Mouse (Mus musculus) hindbrain, embryonic 15.5 days (tissue): ENCODE measurements around the gene Dst. TPM values are rescaled to one million over a fixed set of nuclear protein-coding genes. Genes with fewer than 3 reads are reported as not detected.

Experiments used
- ATAC-seq: fragments of 200-750 bp; cut with Nextera tagmentation; 2 replicates; pipeline ENCODE4 v1.8.0; 2017; ENCODE audit warnings: low read depth, moderate number of reproducible peaks, moderate TSS enrichment; ENCODE audit not compliant: low FRiP score
- H3K27ac ChIP-seq: fragments of 300-500 bp; sonication (generic); replicated peaks from 2 replicates; pipeline ENCODE4 v1.5.1; 2015; ENCODE audit warnings: mild to moderate bottlenecking, inconsistent platforms
- H3K27me3 ChIP-seq: fragments of 300-500 bp; sonication (generic); 2 replicates; pipeline ENCODE4 v1.6.1; 2015; ENCODE audit warnings: control low read depth, inconsistent platforms
- H3K36me3 ChIP-seq: fragments of 300-500 bp; sonication (generic); 2 replicates; pipeline ENCODE4 v1.6.1; 2015; ENCODE audit warnings: control low read depth, inconsistent platforms
- H3K4me1 ChIP-seq: fragments of 300-500 bp; sonication (generic); replicated peaks from 2 replicates; pipeline ENCODE4 v1.6.1; 2015; ENCODE audit warnings: control low read depth, inconsistent platforms
- H3K4me2 ChIP-seq: fragments of 300-500 bp; sonication (generic); 2 replicates; pipeline ENCODE4 v1.6.1; 2015; ENCODE audit warnings: moderate library complexity, mild to moderate bottlenecking, inconsistent platforms
- H3K4me3 ChIP-seq: fragments of 300-500 bp; sonication (generic); 2 replicates; pipeline ENCODE4 v1.5.1; 2015; ENCODE audit warnings: mild to moderate bottlenecking, inconsistent platforms
- H3K9ac ChIP-seq: fragments of 300-500 bp; sonication (generic); 2 replicates; pipeline ENCODE4 v1.6.1; 2015; ENCODE audit warnings: inconsistent platforms
- H3K9me3 ChIP-seq: fragments of 300-500 bp; sonication (generic); 2 replicates; pipeline ENCODE4 v1.6.1; 2016; ENCODE audit warnings: control low read depth, inconsistent platforms
- WGBS: fragments of 180-500 bp; shearing (Covaris S2); methylation state at CpG from one replicate; pipeline ENCODE4 v1.1.7; 2015; 5-methylcytosine and 5-hydroxymethylcytosine counted together
- polyA plus RNA-seq: library from polyadenylated mRNA; unstranded; fragments of >200 nt; fragmentation: Nextera tagmentation; extraction: Ambion mirVana; gene quantifications from 2 replicates; pipeline ENCODE4 v1.2.1, GENCODE M21; 2015

Dst gene
- polyA plus RNA-seq, 1 experiment from 2014 or later, result 39.4 TPM

DNA sequence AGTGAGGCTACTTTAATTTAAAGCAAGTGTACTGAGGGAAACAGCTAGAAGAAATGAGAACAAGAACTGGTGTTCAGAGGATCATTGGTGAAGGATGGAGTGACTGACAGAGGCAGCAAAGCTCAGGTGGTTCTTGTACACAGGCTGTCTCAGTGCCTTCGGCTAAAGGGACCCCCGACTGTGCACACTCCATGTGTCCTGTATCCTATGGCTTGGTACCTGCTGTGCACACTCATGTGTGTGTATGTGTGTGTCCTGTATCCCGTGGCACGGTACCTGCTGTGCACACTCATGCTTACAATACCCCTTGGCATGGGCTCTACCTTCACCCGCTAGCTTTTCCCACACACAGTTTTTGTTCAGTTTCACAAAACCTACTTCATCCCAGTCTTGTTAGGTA is 217.1 kb downstream of the Dst start:
- no peak overlapping the region for H3K27ac ChIP-seq
- no peaks in the 10 kb centered on the region for H3K27me3 ChIP-seq

DNA sequence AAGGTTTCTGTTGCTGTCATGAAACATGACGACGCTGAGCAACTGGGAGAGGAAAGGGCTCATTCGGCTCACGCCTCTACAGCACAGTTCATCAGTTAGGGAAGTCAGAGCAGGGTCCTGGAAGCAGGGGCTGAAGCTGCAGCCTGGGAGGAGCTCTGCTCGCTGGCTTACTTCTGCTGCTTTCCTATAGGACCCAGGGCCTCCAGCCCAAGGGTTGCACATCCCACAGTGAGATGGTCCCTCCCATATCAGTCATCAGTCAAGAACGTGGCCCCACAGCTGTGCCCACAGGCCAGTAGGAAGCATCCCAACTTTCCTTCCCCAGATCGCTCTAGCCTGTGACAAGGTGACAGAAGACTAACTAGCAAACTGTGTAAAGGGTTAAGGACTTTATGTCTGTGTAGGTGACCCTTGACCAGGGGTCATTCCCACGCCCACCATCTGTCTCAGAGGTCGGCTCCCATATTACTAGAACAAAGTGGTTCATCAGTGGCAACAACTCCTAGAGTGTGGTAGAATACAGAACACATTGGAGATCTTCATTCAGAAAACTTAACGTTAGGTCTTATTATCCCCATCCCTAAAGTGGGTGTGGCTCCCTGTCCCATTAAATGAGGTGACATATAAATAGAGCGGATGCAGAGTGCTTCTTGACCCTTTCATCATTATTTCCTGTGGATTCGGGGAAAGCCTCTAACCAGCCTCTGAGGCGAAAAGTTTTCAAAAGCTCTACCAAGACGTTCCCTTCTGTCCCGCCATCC is 219.9 kb downstream of the Dst start:
- Histone ChIP-seq H3K4me3 (no peak overlapping the region), H3K36me3 (no peaks in the 10 kb centered on the region), H3K9me3 (no peaks in the 10 kb centered on the region), H3K27me3 (no peaks in the 10 kb centered on the region), H3K9ac (no peak overlapping the region), H3K27ac (no peak overlapping the region), H3K4me2 (no peak overlapping the region), H3K4me1 (0 out of 2 replicates have a peak, but pooled peaks cover 4% of the 10 kb centered on the region)
- 57% methylated on average over 15 of the region's 15 CpGs for WGBS
- ATAC-seq, result no peak

More for the DNA sequence above, 217.1 kb downstream of the Dst start:
- Histone ChIP-seq H3K4me1 (peaks cover 15% of the 10 kb centered on the region; the same call in 1 of the 2 replicates), H3K4me2 (no peak overlapping the region), H3K36me3 (no peaks in the 10 kb centered on the region), H3K9ac (no peak overlapping the region), H3K9me3 (no peaks in the 10 kb centered on the region), H3K4me3 (no peak overlapping the region)
- no peak for ATAC-seq
- 84% methylated on average over 5 of the region's 5 CpGs for WGBS

DNA sequence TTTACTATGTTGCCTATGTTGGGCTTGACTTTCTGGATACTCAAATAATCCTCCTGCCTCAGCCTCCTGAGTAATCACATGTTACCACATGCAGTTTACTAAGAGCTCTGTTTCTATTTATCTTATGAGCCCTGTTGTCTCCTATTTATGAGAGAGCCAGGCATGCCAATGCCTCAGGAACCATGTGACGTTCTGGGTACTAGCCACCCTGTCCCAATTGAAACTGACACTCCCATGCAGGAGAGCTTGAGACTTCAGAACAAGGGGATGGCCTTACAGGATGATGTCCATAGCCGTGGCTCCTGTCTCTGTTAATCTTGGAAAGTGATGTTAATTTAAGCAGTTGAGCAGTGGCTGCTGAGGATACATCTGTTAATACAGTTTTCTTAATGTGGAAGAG is 220.8 kb downstream of the Dst start:
- H3K27ac ChIP-seq, result no peak overlapping the region
- no peaks in the 10 kb centered on the region for H3K27me3 ChIP-seq
- no peak overlapping the region for H3K4me2 ChIP-seq
- WGBS, result 90% methylated on average over 2 of the region's 2 CpGs
- H3K4me3 ChIP-seq, result no peak overlapping the region
- H3K9ac ChIP-seq, result no peak overlapping the region
- no peaks in the 10 kb centered on the region for H3K9me3 ChIP-seq
- 0 out of 2 replicates have a peak, but pooled peaks cover 4% of the 10 kb centered on the region for H3K4me1 ChIP-seq
- ATAC-seq, result no peak
- H3K36me3 ChIP-seq, result no peaks in the 10 kb centered on the region

DNA sequence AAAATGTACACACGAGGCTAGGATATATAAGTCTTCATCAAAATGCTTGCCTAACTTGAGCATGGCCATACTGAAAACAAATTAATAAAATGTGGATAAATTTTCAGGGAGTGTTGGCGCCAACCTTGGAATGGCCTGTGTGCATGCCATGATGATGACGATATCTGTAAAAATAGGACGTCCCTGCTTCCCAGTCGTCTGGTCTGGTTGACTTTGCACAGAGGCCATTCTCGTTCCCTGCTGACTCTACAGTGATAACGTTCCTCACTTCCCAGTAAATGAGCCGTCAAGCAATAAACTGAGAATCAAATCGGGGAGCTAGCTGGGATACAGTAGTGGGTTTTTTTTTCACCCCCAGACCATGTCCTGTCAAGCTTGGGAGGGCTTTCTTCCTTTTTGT is 221.7 kb downstream of the Dst start:
- Histone ChIP-seq H3K9me3 (no peaks in the 10 kb centered on the region), H3K27me3 (no peaks in the 10 kb centered on the region), H3K9ac (no peak overlapping the region), H3K27ac (no peak overlapping the region), H3K4me1 (0 out of 2 replicates have a peak, but pooled peaks cover 4% of the 10 kb centered on the region), H3K36me3 (no peaks in the 10 kb centered on the region), H3K4me3 (no peak overlapping the region), H3K4me2 (no peak overlapping the region)
- ATAC-seq, result no peak
- WGBS, result 65% methylated on average over 9 of the region's 9 CpGs

DNA sequence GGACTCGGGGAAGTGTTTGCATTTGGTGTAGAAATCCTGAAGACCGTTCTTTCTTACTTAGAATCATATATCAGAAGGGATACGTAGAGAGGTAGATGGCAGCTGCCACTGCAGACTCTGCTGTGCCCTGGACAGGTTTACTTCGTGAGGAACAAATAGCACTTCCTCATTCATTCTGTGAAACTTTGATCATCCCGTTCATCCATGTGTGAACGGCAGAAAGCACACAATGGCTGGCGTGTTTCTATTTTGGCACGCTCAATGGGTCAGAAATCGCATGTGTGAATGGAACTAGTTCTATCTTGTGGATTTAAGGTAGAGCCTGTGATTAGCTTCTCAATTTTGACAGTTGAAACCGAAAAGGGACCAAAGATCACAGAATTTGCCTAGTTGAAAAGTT is 222.8 kb downstream of the Dst start:
- Histone ChIP-seq H3K27ac (no peak overlapping the region), H3K4me1 (no peaks in the 10 kb centered on the region), H3K9ac (no peak overlapping the region), H3K36me3 (0 out of 2 replicates have a peak, but pooled peaks cover 4% of the 10 kb centered on the region), H3K4me3 (no peak overlapping the region), H3K4me2 (no peak overlapping the region), H3K9me3 (no peaks in the 10 kb centered on the region), H3K27me3 (no peaks in the 10 kb centered on the region)
- WGBS, result 60% methylated on average over 10 of the region's 10 CpGs
- no peak for ATAC-seq

DNA sequence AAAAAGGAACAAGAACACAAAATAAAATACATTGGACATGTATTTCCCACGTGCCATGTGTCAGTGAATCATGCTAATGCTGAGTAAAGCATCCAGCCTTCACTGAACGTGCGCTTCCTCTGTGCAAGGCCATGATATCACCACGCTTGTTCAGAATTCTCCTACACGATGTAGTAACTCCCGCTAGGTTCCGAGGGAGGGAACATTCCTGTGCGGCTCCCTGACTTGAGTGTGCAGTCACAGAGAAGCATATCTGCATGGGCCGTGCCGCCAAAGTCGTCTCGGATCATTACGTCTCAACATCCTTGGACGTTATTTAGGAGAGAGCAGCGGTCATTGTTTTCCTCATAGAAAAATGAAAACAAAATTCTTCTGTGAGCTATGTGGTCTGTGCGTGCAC is 224.8 kb downstream of the Dst start:
- Histone ChIP-seq H3K4me2 (no peak overlapping the region), H3K4me1 (no peaks in the 10 kb centered on the region), H3K27me3 (no peaks in the 10 kb centered on the region), H3K36me3 (0 out of 2 replicates have a peak, but pooled peaks cover 8% of the 10 kb centered on the region), H3K9me3 (no peaks in the 10 kb centered on the region), H3K4me3 (no peak overlapping the region), H3K9ac (no peak overlapping the region), H3K27ac (no peak overlapping the region)
- WGBS, result 86% methylated on average over 16 of the region's 16 CpGs
- ATAC-seq, result no peak

DNA sequence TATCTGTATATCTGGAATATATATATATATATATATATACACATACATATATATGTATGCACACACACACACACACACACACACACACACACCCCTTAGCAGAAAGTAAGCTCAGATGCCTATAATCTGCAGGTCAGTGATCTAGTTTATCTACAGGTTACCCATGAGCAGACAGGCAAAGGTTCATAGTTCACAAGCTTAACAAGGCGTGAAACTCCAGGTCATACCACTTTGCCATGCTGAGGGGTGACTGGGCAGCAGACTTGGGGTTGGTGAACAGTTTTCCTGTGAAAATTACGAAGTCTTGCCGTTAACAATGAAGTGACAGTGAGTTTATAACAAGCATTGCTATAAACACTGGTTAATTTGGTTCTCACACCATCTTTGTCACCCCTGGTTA is 227.5 kb downstream of the Dst start:
- H3K4me2 ChIP-seq, result no peak overlapping the region
- WGBS, result 89% methylated on average over 3 of the region's 3 CpGs
- H3K27ac ChIP-seq, result no peak overlapping the region
- H3K4me1 ChIP-seq, result peaks cover under 1% of the 10 kb centered on the region
- no peak for ATAC-seq
- no peak overlapping the region for H3K4me3 ChIP-seq
- no peak overlapping the region for H3K9ac ChIP-seq
- 0 out of 2 replicates have a peak, but pooled peaks cover 8% of the 10 kb centered on the region for H3K36me3 ChIP-seq
- H3K9me3 ChIP-seq, result no peaks in the 10 kb centered on the region
- no peaks in the 10 kb centered on the region for H3K27me3 ChIP-seq

DNA sequence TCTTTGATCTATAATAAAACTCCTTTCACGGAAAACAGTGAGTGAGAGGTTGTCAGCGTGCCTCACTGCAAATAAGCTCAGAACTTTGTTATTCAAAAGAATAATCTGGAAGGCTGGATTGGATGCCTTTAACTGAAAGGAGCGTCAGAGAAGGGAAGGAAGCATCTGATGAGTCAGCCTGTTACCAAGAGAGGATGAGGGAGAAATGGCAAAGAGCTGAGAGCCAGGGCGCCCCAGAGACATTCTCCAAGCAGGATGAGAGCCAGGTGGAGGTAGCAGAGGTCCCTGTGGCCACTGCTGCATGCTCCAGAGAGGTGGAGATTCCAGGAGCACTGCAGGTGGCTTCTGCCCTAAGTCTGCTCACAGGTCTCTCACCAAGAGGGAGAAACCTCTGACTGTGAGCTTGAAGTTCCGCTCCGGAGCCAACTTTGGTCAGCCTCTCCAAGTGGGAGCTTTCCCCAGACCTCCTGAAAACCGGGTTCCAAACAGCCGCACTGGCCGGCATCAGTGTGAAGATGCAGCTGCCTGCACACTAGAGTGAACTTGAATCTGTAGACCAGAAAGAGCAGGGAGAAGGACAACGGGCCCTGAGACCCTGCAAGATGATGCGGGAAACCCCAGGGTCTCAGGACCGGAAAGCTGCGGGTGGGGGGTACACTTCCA is 231.3 kb downstream of the Dst start:
- Histone ChIP-seq H3K27me3 (no peaks in the 10 kb centered on the region), H3K9ac (no peak overlapping the region), H3K27ac (no peak overlapping the region), H3K4me1 (peaks cover 5% of the 10 kb centered on the region), H3K36me3 (0 out of 2 replicates have a peak, but pooled peaks cover 8% of the 10 kb centered on the region), H3K9me3 (no peaks in the 10 kb centered on the region), H3K4me2 (no peak overlapping the region), H3K4me3 (no peak overlapping the region)
- 70% methylated on average over 13 of the region's 13 CpGs for WGBS
- ATAC-seq, result no peak

DNA sequence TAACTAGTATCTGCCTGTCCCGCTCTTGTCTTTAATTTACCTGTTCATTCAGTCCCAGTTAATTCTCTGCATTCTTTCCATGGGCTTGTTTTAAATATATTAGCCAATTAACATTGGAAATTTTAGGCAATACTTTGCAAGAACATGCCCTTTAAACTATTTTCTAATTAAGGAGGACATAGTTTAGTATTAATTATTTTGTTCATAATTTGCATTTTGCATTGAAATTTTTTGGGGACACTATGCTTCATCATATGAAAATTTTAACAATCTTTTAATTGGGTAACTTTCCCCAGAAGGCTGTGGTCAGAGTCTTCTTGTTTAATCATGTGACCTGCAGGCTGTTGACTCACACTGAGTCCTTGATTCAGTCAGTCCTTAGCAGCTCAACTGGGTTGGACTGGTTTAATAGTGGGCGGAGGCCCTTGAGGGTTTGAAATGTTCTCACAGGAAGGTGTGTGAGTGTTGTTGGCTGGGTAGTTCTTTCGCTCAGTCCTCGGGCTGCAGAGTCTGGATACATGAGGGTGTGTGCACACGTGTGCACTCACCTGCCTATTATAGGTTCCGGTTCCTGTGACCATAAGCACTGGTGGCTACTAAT is 231.9 kb downstream of the Dst start:
- Histone ChIP-seq H3K4me2 (no peak overlapping the region), H3K27ac (no peak overlapping the region), H3K4me1 (peaks cover 5% of the 10 kb centered on the region), H3K36me3 (0 out of 2 replicates have a peak, but pooled peaks cover 8% of the 10 kb centered on the region), H3K27me3 (no peaks in the 10 kb centered on the region), H3K9me3 (no peaks in the 10 kb centered on the region), H3K4me3 (no peak overlapping the region), H3K9ac (no peak overlapping the region)
- no peak for ATAC-seq
- WGBS, result 90% methylated on average over 6 of the region's 6 CpGs

DNA sequence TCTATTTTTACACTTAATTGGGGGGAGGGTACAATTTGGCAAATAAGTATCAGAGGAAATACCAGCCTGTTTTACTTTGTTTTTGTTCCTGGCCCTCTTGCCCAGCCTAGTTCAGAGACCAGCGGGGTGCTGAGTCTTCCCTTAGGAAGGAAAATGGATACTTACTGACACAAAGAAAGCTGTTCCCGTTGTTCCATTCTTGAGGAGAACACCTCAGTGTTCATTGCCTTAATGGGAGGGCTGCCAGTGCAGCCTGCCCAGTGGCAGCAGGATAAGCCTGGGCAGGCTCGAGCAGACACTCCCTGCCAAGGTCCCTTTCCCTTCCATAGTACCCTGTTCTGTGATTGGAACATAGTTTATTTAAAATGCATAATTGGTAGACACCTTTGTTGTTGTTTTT is 232.7 kb downstream of the Dst start:
- no peaks in the 10 kb centered on the region for H3K27me3 ChIP-seq
- H3K9ac ChIP-seq, result no peak overlapping the region
- peak overlapping the region; percentile 34; the same call in 1 of the 2 replicates for H3K27ac ChIP-seq
- H3K4me3 ChIP-seq, result no peak overlapping the region
- 0 out of 2 replicates have a peak, but pooled peaks have one; percentile 49 for ATAC-seq
- 49% methylated on average over 3 of the region's 3 CpGs for WGBS
- peaks cover 5% of the 10 kb centered on the region for H3K4me1 ChIP-seq
- no peak overlapping the region for H3K4me2 ChIP-seq
- no peaks in the 10 kb centered on the region for H3K9me3 ChIP-seq
- H3K36me3 ChIP-seq, result 0 out of 2 replicates have a peak, but pooled peaks cover 6% of the 10 kb centered on the region

DNA sequence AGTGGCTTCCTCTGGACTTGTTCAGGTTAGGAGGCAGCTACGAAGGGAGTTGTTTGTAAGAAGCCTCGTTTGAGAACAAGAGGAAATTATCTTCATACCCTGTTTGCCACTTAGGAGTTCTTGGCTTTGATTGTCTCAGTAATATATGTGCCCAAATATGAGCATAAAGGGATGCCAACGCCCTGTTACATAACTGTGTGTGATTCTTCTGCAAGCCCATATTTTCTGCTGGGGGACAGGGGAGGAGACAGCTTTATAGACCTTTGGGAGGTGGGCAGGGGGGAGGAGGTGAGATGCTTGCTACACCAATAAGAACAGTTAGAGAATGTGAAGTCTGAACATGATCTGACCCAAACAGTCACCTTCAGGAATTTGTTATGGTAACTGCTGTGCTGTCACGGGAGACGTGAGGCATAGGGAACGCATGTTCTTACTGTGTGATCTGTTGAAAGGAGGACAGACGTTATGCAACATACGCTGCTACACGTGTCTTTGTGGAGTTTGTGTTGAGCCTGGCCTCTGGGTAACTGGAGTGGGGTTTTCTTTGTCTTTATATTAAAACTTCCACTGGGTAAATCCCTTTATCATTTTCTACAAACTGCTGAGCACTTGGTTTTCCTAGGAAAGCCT is 235.0 kb downstream of the Dst start:
- H3K27ac ChIP-seq, result no peak overlapping the region; the same call in 1 of the 2 replicates
- H3K4me1 ChIP-seq, result peaks cover 5% of the 10 kb centered on the region
- WGBS, result 59% methylated on average over 9 of the region's 9 CpGs
- no peak for ATAC-seq
- no peak overlapping the region for H3K9ac ChIP-seq
- H3K27me3 ChIP-seq, result no peaks in the 10 kb centered on the region
- H3K36me3 ChIP-seq, result no peaks in the 10 kb centered on the region
- H3K9me3 ChIP-seq, result no peaks in the 10 kb centered on the region
- no peak overlapping the region for H3K4me3 ChIP-seq
- H3K4me2 ChIP-seq, result no peak overlapping the region

DNA sequence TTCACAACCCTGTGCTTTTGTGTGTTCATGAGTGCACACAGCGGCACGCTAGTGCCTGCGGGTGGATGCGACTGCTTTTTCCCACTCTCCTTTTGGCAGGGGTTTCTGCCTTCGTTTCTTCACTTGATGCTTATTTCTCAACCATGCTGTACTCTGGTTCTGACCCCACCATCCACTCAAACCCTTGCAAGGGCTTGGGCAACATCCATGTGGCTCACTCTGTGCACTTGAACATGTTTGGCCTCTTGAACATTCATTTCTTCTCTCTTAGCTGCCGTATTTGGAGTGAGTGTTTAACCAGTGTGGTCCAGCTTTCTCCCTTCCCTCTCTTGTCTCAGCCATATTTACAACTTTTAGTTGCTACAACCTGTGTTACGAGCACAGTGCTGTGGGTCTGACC is 236.8 kb downstream of the Dst start:
- no peak overlapping the region for H3K4me2 ChIP-seq
- H3K27me3 ChIP-seq, result no peaks in the 10 kb centered on the region
- H3K9me3 ChIP-seq, result no peaks in the 10 kb centered on the region
- no peak for ATAC-seq
- no peak overlapping the region for H3K27ac ChIP-seq
- H3K36me3 ChIP-seq, result no peaks in the 10 kb centered on the region
- peaks cover 5% of the 10 kb centered on the region for H3K4me1 ChIP-seq
- no peak overlapping the region for H3K9ac ChIP-seq
- WGBS, result 90% methylated on average over 7 of the region's 7 CpGs
- no peak overlapping the region for H3K4me3 ChIP-seq
